Mouse (Mus musculus) embryonic facial prominence, embryonic 12.5 days (tissue): ENCODE data around the gene Vcp. TPM values are rescaled to one million over a fixed set of nuclear protein-coding genes. Genes with fewer than 3 reads are reported as not detected.
A peak's percentile ranks its signal among the peaks of the same experiment; 100 is the strongest.

Experiments used
- ATAC-seq: fragments of 200-750 bp; cut with Nextera tagmentation; 2 replicates; pipeline ENCODE4 v1.8.0; 2017; ENCODE audit not compliant: insufficient number of reproducible peaks, insufficient read depth, low FRiP score, low TSS enrichment
- H3K27ac ChIP-seq: fragments of 300-500 bp; sonication (generic); 2 replicates; pipeline ENCODE4 v1.5.1; 2016; ENCODE audit warnings: mild to moderate bottlenecking
- H3K27me3 ChIP-seq: fragments of 300-500 bp; sonication (generic); 2 replicates; pipeline ENCODE4 v1.6.1; 2016; ENCODE audit warnings: mild to moderate bottlenecking, moderate library complexity
- H3K36me3 ChIP-seq: fragments of 300-500 bp; sonication (generic); 2 replicates; pipeline ENCODE4 v1.6.1; 2016; ENCODE audit warnings: mild to moderate bottlenecking
- H3K4me1 ChIP-seq: fragments of 300-500 bp; sonication (generic); 2 replicates; pipeline ENCODE4 v1.6.1; 2016
- H3K4me2 ChIP-seq: fragments of 300-500 bp; sonication (generic); replicated peaks from 2 replicates; pipeline ENCODE4 v1.6.1; 2016; ENCODE audit warnings: mild to moderate bottlenecking, moderate library complexity
- H3K4me3 ChIP-seq: fragments of 300-500 bp; sonication (generic); 2 replicates; pipeline ENCODE4 v1.5.1; 2016; ENCODE audit warnings: mild to moderate bottlenecking
- H3K9ac ChIP-seq: fragments of 300-500 bp; sonication (generic); 2 replicates; pipeline ENCODE4 v1.6.1; 2016; ENCODE audit warnings: mild to moderate bottlenecking, moderate library complexity
- H3K9me3 ChIP-seq: fragments of 300-500 bp; sonication (generic); 2 replicates; pipeline ENCODE4 v1.6.1; 2016; ENCODE audit warnings: mild to moderate bottlenecking, moderate library complexity
- WGBS: fragments of 180-500 bp; shearing (Covaris S2); methylation state at CpG from one replicate; pipeline ENCODE4 v1.1.7; 2016; 5-methylcytosine and 5-hydroxymethylcytosine counted together
- polyA plus RNA-seq: library from polyadenylated mRNA; unstranded; fragments of >200 nt; fragmentation: Nextera tagmentation; extraction: Ambion mirVana; gene quantifications from 2 replicates; pipeline ENCODE4 v1.2.1, GENCODE M21; 2016

Gene Vcp
- polyA plus RNA-seq, 1 experiment from 2014 or later: 642 TPM

DNA sequence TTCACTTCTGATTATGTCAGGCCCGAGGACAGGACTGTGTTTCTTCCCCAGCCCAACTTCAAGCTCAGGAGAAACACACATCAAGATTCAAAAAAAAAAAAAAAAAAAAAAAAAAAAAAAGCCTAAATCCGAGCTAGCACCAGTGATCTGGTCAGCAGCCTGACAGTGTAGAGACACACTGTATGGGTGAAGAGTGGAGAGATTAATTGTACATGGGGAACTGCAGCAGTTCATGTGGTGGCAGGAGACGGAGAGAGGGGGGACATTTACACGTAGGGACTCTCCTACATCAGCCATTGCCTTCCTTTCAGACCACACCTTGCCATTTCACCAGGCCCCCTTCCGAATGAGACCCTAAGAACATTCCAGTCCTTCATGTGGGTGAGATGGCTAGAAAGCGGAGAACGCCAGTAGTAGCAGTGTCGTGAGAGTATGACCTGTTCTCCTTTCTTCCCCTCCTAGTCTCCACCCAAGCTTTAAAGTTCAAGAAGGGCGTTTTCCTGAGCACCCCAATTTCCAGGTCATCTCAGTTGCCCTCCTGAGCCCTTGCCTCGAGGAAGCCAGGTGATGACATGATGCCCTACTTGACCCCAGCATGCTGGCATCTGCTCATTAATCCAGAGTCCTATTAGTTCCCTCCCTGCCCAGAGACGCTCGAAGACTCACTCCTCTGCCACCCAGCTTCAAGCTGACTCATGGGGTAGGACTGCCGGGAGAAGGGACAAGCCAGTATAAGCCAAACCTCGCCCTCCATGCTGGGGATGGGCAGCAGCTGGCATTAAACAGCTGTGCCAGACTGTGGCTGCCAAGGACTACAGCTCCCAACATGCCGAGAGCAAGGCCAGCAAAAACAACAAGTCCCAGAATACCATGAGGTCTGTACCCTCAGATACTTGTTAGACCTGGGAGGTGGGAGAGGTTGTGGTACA, 38.5 kb upstream of the Vcp start:
- no peaks in the 10 kb centered on the region for H3K27me3 ChIP-seq
- peak overlapping the region; percentile 86 for H3K4me2 ChIP-seq
- H3K27ac ChIP-seq: no peak overlapping the region
- peaks cover 13% of the 10 kb centered on the region for H3K4me1 ChIP-seq
- peak overlapping the region; percentile 78 for H3K9ac ChIP-seq
- H3K36me3 ChIP-seq: peaks cover 27% of the 10 kb centered on the region
- no peaks in the 10 kb centered on the region for H3K9me3 ChIP-seq
- no peak for ATAC-seq
- WGBS: 58% methylated on average over 15 of the region's 15 CpGs
- H3K4me3 ChIP-seq: peak overlapping the region; percentile 73

DNA sequence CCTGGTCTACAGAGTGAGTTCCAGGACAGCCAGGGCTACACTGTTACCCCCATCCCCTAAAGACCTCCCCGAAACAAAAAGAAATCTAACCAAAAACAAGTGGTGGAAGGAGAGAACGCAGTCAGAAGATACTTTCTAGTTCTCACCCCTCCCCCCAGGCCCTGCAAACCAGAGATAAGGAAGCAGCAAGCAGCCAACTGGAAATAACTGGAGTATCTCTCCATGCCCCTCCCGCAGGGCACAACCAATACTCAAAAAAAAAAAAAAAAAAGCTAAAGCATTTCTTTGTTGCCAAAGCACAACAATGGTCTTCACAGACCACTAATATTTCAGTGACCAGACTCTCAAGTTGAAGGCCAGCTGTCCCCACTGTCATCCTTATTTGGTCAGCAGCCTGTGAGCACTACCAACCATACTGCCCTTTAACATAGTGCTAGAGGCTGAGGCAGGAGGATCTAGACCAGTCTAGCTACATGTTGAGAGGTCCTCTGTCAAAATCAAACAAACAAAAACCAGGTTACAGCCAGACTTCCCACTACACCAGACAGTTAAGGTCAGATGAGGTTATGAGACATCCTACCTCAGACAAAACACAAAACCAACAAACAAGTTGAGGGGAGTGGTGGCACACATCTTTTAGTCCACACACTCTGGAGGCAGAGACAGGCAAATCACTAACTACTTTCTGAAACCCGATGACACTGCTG, 37.7 kb upstream of the Vcp start:
- Histone ChIP-seq H3K36me3 (peaks cover 35% of the 10 kb centered on the region), H3K4me2 (no peak overlapping the region; the same call in 1 of the 2 replicates), H3K9me3 (no peaks in the 10 kb centered on the region), H3K4me3 (no peak overlapping the region), H3K4me1 (peaks cover 11% of the 10 kb centered on the region), H3K27me3 (no peaks in the 10 kb centered on the region), H3K9ac (no peak overlapping the region), H3K27ac (no peak overlapping the region)
- no peak for ATAC-seq
- WGBS: 67% methylated on average over 4 of the region's 4 CpGs

DNA sequence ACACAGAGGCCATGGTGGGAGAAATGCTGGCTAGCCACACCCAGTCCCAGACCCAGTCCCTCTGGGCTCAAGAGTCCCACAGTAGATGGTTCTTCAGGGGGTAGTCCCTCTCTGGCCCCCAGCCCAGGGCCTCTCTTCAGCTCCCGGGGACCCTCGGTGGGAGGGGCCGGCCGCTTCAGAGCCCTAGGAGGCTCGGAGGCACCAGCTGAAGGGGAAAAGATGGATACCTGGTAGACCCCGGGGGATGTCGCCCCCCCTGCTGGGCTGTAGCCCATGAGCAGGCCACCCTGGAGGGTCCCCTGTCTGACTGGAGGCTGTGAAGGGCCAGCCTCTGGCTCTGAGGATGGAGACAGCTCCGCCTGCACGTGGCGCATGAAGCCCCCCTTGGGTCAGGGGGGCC, 36.0 kb upstream of the Vcp start:
- peaks cover 18% of the 10 kb centered on the region for H3K4me1 ChIP-seq
- no peaks in the 10 kb centered on the region for H3K9me3 ChIP-seq
- H3K9ac ChIP-seq: no peak overlapping the region
- no peak overlapping the region for H3K4me2 ChIP-seq
- no peak overlapping the region for H3K4me3 ChIP-seq
- no peaks in the 10 kb centered on the region for H3K27me3 ChIP-seq
- no peak for ATAC-seq
- WGBS: 85% methylated on average over 10 of the region's 10 CpGs
- H3K36me3 ChIP-seq: peaks cover 35% of the 10 kb centered on the region
- H3K27ac ChIP-seq: no peak overlapping the region

DNA sequence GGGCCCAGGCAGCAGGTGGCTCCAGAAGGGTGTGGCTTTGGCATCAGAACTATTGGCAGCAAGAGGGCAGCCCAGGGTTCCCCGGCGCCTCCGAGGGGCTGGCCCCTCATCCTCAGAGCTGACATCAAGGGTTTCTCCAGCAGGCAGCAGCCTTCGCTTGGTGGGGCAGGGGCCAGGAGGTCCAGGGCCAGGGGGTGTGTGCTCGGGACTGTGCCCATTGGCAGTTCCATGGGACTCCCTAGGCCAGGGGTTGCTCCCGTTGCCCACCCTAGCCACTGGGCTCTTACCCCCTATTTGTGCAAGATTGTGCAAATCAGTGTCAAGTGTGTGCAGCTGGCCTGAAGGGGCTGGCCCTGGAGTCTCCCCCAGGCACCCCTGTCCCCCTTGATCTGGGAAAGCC, 35.5 kb upstream of the Vcp start:
- WGBS: 88% methylated on average over 6 of the region's 6 CpGs
- Histone ChIP-seq H3K9ac (no peak overlapping the region), H3K36me3 (peaks cover 35% of the 10 kb centered on the region)

DNA sequence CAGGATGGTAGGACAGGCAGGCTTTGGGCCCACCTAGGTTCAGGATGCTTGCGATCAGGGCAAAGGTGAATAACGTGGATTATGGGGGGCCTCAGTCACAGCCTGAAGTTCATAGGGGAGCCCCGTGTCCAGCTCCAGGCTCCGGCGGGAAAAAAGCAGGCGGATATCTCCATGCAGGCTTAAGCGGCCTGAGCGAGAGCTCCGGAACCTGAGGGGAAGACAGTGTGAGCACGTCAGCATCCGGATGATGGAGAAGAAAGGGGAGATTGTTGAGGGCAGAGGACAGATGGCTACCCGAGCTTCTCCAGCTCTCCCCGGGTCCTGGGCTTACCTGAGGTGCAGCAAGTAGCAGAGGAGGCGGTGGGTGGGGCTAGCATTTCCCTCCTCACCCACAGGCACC, 33.2 kb upstream of the Vcp start:
- WGBS: 84% methylated on average over 14 of the region's 14 CpGs

More for the DNA sequence above, 35.5 kb upstream of the Vcp start:
- Histone ChIP-seq H3K4me1 (peaks cover 18% of the 10 kb centered on the region), H3K27me3 (no peaks in the 10 kb centered on the region), H3K4me3 (no peak overlapping the region), H3K9me3 (no peaks in the 10 kb centered on the region), H3K4me2 (no peak overlapping the region), H3K27ac (no peak overlapping the region)
- ATAC-seq: no peak

DNA sequence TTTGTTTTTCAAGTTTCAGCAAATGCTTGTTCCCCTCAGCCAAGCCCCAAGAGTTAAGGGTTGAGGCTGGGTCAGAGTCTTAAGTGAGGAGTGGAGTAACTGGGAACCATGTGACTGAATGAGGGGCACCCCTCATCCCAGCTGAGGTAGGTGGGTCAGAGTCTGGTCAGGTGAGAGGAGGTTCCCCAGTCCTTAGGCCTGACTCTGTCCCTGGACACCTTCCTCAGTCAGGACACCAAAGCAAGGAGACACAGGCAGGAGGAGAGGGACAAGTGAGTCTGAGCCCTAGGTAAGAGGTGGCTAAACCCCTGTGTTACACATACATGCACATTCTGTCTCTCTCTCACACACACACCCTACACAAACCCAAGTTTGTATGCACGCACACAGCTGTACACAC, 32.2 kb upstream of the Vcp start:
- 100% methylated on average over 1 of the region's 1 CpGs for WGBS
- 0 out of 2 replicates have a peak overlapping the region, but pooled peaks have one; percentile 17 for H3K27ac ChIP-seq

More for the DNA sequence above, 33.2 kb upstream of the Vcp start:
- no peak overlapping the region for H3K4me2 ChIP-seq
- no peak overlapping the region for H3K4me3 ChIP-seq
- H3K27ac ChIP-seq: no peak overlapping the region
- H3K27me3 ChIP-seq: no peaks in the 10 kb centered on the region
- H3K9ac ChIP-seq: no peak overlapping the region
- no peaks in the 10 kb centered on the region for H3K9me3 ChIP-seq
- peaks cover 16% of the 10 kb centered on the region for H3K4me1 ChIP-seq
- peaks cover 49% of the 10 kb centered on the region for H3K36me3 ChIP-seq
- ATAC-seq: no peak

DNA sequence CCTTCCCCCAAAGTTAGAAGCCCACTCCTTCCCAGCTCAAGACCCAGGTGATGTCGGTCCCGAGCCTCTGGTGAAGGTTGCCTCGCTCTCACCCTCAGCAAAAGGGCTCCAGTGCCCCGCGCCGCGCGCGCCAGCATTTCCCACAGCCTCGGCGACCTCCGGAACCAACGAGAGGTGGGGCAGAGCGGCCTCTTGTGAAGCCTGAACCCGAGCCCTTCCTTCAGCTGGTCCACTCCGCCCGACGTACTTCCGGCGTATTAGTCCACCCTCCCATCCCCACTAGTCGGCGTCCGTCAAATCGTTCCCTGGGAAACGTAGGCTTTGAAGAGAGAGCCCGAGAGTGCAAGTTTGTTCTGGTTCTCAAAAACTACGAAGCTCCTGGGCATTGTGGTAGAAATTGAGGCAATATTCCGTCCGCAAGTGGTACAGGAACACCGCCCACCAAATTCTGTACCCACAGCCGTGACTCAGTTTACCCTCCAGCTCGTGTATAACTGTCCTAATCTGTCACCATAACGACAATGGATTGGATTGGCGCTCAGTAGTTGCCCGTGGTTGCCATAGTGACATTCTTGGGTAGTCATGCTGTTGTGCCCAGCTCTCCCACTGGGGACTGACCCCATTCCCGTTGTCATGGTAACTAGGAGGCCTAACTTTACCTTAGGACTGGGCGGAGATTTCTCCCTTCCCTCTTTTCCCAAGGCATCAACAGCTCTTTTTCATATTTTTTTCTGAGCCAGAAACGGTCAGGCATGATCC, 31.1 kb upstream of the Vcp start, which contains the start of gene Stoml2:
Stoml2 (minus strand) TSS at position 474 of the 759 bp plus-strand sequence.
- Histone ChIP-seq H3K4me3 (peak within 1 kb of the TSS; percentile 72), H3K4me1 (peaks cover 16% of the 10 kb centered on the region), H3K36me3 (peaks cover 65% of the 10 kb centered on the region), H3K27me3 (no peaks in the 10 kb centered on the region), H3K27ac (peak within 1 kb of the TSS; percentile 88), H3K9ac (peak within 1 kb of the TSS; percentile 85), H3K9me3 (no peaks in the 10 kb centered on the region), H3K4me2 (peak within 1 kb of the TSS; percentile 79)
- peak; percentile 92 for ATAC-seq
- WGBS: under 1% methylated on average over 38 of the region's 38 CpGs

More for the DNA sequence above, 32.2 kb upstream of the Vcp start:
- Histone ChIP-seq H3K4me1 (peaks cover 16% of the 10 kb centered on the region), H3K4me3 (no peak overlapping the region), H3K9ac (no peak overlapping the region), H3K9me3 (no peaks in the 10 kb centered on the region), H3K4me2 (no peak overlapping the region), H3K27me3 (no peaks in the 10 kb centered on the region), H3K36me3 (peaks cover 58% of the 10 kb centered on the region)
- ATAC-seq: no peak

DNA sequence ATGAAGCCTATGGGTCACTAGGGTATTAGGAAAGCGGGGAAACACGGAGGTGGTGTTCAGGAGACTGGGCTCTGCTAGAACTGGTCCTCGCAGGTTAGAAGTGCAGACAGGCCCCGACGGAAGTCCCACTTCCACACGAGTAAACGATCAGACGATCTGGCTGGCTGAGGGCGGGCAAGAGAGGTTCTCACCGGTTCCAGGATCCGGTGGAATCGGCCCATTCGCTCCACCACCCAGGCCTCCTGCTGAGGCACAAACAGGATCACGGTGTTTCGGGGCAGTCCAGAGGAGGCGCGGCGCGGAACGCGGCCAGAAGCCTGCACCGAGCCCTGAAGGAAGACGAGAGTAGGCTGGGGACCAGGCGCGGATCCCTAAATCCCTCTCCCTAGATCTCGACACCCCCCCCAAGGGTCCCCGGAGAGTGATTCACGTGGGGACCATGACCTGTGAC, 30.5 kb upstream of the Vcp start:
- 2% methylated on average over 28 of the region's 28 CpGs for WGBS
- H3K9ac ChIP-seq: peak overlapping the region; percentile 85
- peaks cover 16% of the 10 kb centered on the region for H3K4me1 ChIP-seq
- peak; percentile 25; the same call in 1 of the 2 replicates for ATAC-seq
- no peaks in the 10 kb centered on the region for H3K27me3 ChIP-seq
- H3K9me3 ChIP-seq: no peaks in the 10 kb centered on the region
- peak overlapping the region; percentile 72 for H3K4me3 ChIP-seq
- peak overlapping the region; percentile 88 for H3K27ac ChIP-seq
- peak overlapping the region; percentile 79 for H3K4me2 ChIP-seq
- H3K36me3 ChIP-seq: peaks cover 59% of the 10 kb centered on the region

DNA sequence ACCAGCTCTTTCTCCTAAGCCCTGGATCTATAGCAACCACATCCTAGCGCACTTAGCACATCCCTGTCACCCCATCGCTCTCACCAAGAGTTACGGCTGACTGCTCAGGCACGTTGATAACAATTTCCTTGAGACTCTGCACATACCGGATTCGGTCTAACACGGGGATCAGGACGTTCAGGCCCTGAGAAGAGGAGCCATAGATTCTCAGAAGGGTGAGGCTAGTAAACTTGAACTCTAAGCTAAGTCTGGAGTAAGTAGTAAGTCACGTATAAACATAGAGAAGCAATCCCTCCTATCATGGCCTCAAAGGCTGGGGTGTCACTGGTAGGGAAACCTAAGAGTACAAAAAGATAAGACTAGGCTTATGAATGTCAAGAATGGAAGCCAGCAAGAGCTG, 30.0 kb upstream of the Vcp start:
- Histone ChIP-seq H3K9ac (peak overlapping the region; percentile 85), H3K27ac (peak overlapping the region; percentile 88; the same call in 1 of the 2 replicates), H3K4me3 (peak overlapping the region; percentile 72), H3K36me3 (peaks cover 55% of the 10 kb centered on the region), H3K4me1 (peaks cover 16% of the 10 kb centered on the region), H3K4me2 (peak overlapping the region; percentile 79), H3K27me3 (no peaks in the 10 kb centered on the region), H3K9me3 (no peaks in the 10 kb centered on the region)
- ATAC-seq: no peak
- 77% methylated on average over 9 of the region's 9 CpGs for WGBS

DNA sequence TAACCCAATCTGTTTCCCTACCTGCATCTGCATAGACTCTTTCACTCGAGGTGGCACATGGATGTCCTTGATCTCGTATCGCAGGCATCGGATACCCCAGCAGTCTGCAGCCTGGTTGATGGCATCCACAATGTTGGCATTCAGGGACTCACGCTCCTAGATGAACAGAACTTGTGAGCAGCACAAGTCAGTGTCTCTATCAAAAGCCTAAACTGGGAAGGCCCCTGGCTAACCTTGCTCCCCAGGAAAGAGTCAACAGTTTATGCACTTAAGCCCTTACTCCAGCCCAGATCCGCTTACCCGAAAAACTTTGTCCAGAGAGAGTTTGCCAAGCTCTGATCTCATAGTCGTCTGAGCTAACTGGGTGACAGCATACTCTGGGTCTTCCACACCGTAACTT, 29.4 kb upstream of the Vcp start:
- no peak for ATAC-seq
- Histone ChIP-seq H3K4me3 (no peak overlapping the region), H3K4me2 (no peak overlapping the region)

DNA sequence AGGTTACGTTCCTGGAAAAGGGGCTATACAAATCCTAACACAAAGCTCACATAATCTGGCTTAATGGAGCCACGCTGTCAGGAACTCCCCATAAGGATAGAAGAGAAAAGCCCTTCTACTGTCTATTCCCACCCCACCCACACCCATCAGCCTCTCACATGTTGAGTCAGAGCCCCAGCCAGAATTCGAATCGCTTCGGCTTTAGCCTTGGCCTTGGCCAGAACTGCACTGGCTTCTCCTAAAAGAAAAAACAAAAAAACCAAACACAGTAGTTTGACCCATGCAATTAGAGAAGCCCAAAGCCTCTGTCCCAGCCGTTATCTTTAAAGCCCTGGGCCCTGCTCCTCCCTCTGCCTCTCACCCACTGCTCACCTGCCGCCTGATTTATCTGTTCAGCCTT, 28.8 kb upstream of the Vcp start:
- ATAC-seq: no peak
- Histone ChIP-seq H3K9me3 (no peaks in the 10 kb centered on the region), H3K4me3 (no peak overlapping the region), H3K27ac (no peak overlapping the region), H3K36me3 (peaks cover 44% of the 10 kb centered on the region), H3K4me1 (peaks cover 26% of the 10 kb centered on the region), H3K27me3 (no peaks in the 10 kb centered on the region), H3K9ac (no peak overlapping the region; the same call in 1 of the 2 replicates), H3K4me2 (no peak overlapping the region)
- 86% methylated on average over 7 of the region's 7 CpGs for WGBS

More for the DNA sequence above, 29.4 kb upstream of the Vcp start:
- WGBS: 90% methylated on average over 9 of the region's 9 CpGs
- Histone ChIP-seq H3K9ac (no peak overlapping the region; the same call in 1 of the 2 replicates), H3K27me3 (no peaks in the 10 kb centered on the region), H3K27ac (no peak overlapping the region), H3K36me3 (peaks cover 50% of the 10 kb centered on the region), H3K9me3 (no peaks in the 10 kb centered on the region), H3K4me1 (peaks cover 20% of the 10 kb centered on the region)
